Mouse (Mus musculus) liver, embryonic 16.5 days (tissue): ENCODE measurements around the gene Fbxw4. TPM values are rescaled to one million over a fixed set of nuclear protein-coding genes. Genes with fewer than 3 reads are reported as not detected.

Experiments used
- ATAC-seq: fragments of 200-750 bp; cut with Nextera tagmentation; 2 replicates; pipeline ENCODE4 v1.8.0; 2017; ENCODE audit warnings: low read depth, mild to moderate bottlenecking, moderate number of reproducible peaks, moderate library complexity
- H3K27ac ChIP-seq: fragments of 300-500 bp; sonication (generic); 2 replicates; pipeline ENCODE4 v1.5.1; 2014; ENCODE audit warnings: mild to moderate bottlenecking, low read length
- H3K27me3 ChIP-seq: fragments of 300-500 bp; sonication (generic); 2 replicates; pipeline ENCODE4 v1.6.1; 2014; ENCODE audit warnings: low read depth, low read length, mixed read lengths; ENCODE audit not compliant: control insufficient read depth, insufficient read depth
- H3K36me3 ChIP-seq: fragments of 300-500 bp; sonication (generic); 2 replicates; pipeline ENCODE4 v1.6.1; 2014; ENCODE audit warnings: mild to moderate bottlenecking; ENCODE audit not compliant: control insufficient read depth, insufficient read depth
- H3K4me1 ChIP-seq: fragments of 300-500 bp; sonication (generic); 2 replicates; pipeline ENCODE4 v1.6.1; 2014; ENCODE audit warnings: low read depth, low read length, mixed read lengths; ENCODE audit not compliant: control insufficient read depth
- H3K4me2 ChIP-seq: fragments of 300-500 bp; sonication (generic); 2 replicates; pipeline ENCODE4 v1.6.1; 2014; ENCODE audit warnings: low read depth, low read length, mixed read lengths
- H3K4me3 ChIP-seq: fragments of 300-500 bp; sonication (generic); 2 replicates; pipeline ENCODE4 v1.5.1; 2014; ENCODE audit warnings: low read depth, mild to moderate bottlenecking, low read length
- H3K9ac ChIP-seq: fragments of 300-500 bp; sonication (generic); 2 replicates; pipeline ENCODE4 v1.6.1; 2014; ENCODE audit warnings: low read depth, low read length
- H3K9me3 ChIP-seq: fragments of 300-500 bp; sonication (generic); replicated peaks from 2 replicates; pipeline ENCODE4 v1.6.1; 2016; ENCODE audit warnings: low read length; ENCODE audit not compliant: control insufficient read depth
- WGBS: fragments of 180-500 bp; shearing (Covaris S2); extraction: QIAGEN DNeasy Blood & Tissue Kit; methylation state at CpG from one replicate; pipeline ENCODE4 v1.1.7; 2014; ENCODE audit not compliant: insufficient replicate concordance; 5-methylcytosine and 5-hydroxymethylcytosine counted together
- polyA plus RNA-seq: library from polyadenylated mRNA; unstranded; fragments of >200 nt; fragmentation: Nextera tagmentation; extraction: Ambion mirVana; gene quantifications from 2 replicates; pipeline ENCODE4 v1.2.1, GENCODE M21; 2015

Fbxw4 gene
- polyA plus RNA-seq, 1 experiment from 2014 or later = 2.5 TPM

GRCm38 (mm10) chr19:45573861-45574267 lies 86.2 kb downstream of the Fbxw4 start:
- Histone ChIP-seq H3K9me3 (no peaks in the 10 kb centered on the region), H3K4me3 (no peak overlapping the region), H3K4me1 (peaks cover 39% of the 10 kb centered on the region), H3K36me3 (no peaks in the 10 kb centered on the region), H3K27ac (no peak overlapping the region), H3K27me3 (no peaks in the 10 kb centered on the region), H3K9ac (no peak overlapping the region), H3K4me2 (no peak overlapping the region)
- 16% methylated on average over 6 of the region's 6 CpGs for whole genome bisulfite sequencing
- ATAC-seq = peak; percentile 58

GRCm38 (mm10) chr19:45573033-45573432 lies 87.1 kb downstream of the Fbxw4 start:
- peak; percentile 44 for ATAC-seq
- WGBS = 35% methylated on average over 6 of the region's 6 CpGs
- Histone ChIP-seq H3K27me3 (no peaks in the 10 kb centered on the region), H3K9ac (no peak overlapping the region), H3K36me3 (no peaks in the 10 kb centered on the region), H3K4me2 (no peak overlapping the region), H3K9me3 (no peaks in the 10 kb centered on the region), H3K4me3 (no peak overlapping the region), H3K27ac (no peak overlapping the region), H3K4me1 (peaks cover 39% of the 10 kb centered on the region)

- Histone ChIP-seq H3K4me3 (no peak overlapping the region), H3K9ac (no peak overlapping the region), H3K27ac (no peak overlapping the region), H3K4me1 (no peaks in the 10 kb centered on the region), H3K4me2 (no peak overlapping the region), H3K27me3 (no peaks in the 10 kb centered on the region), H3K36me3 (no peaks in the 10 kb centered on the region), H3K9me3 (no peaks in the 10 kb centered on the region)
- 80% methylated on average over 14 of the region's 14 CpGs for WGBS
- no peak for ATAC-seq
Measured at GRCm38 (mm10) chr19:45567367-45567766, 92.7 kb downstream of the Fbxw4 start.

GRCm38 (mm10) chr19:45565925-45566715 lies 94.0 kb downstream of the Fbxw4 start:
- no peaks in the 10 kb centered on the region for H3K36me3 ChIP-seq
- H3K27ac ChIP-seq = no peak overlapping the region
- no peaks in the 10 kb centered on the region for H3K9me3 ChIP-seq
- no peak overlapping the region for H3K4me3 ChIP-seq
- H3K4me1 ChIP-seq = no peaks in the 10 kb centered on the region
- 71% methylated on average over 15 of the region's 15 CpGs for WGBS
- no peaks in the 10 kb centered on the region for H3K27me3 ChIP-seq
- no peak overlapping the region for H3K4me2 ChIP-seq
- no peak overlapping the region for H3K9ac ChIP-seq
- no peak for ATAC-seq

GRCm38 (mm10) chr19:45560153-45560890 lies 99.8 kb downstream of the Fbxw4 start, which contains the start of the genes Poll and Gm17018:
Poll (minus strand) TSS chr19:45560531.
Gm17018 (plus strand) TSS chr19:45560615.
- no peaks in the 10 kb centered on the region for H3K27me3 ChIP-seq
- H3K9me3 ChIP-seq = no peaks in the 10 kb centered on the region
- H3K4me2 ChIP-seq = peak within 1 kb of the TSS; percentile 95
- peak; percentile 75 for ATAC-seq
- H3K27ac ChIP-seq = peak within 1 kb of the TSS; percentile 57
- no peaks in the 10 kb centered on the region for H3K36me3 ChIP-seq
- 0% methylated on average over 33 of the region's 35 CpGs for WGBS
- H3K4me3 ChIP-seq = peak within 1 kb of the TSS; percentile 81
- peaks cover 14% of the 10 kb centered on the region for H3K4me1 ChIP-seq
- H3K9ac ChIP-seq = peak within 1 kb of the TSS; percentile 75

- Histone ChIP-seq H3K27me3 (no peaks in the 10 kb centered on the region), H3K9ac (no peak overlapping the region), H3K27ac (no peak overlapping the region), H3K4me1 (peaks cover 7% of the 10 kb centered on the region), H3K4me3 (no peak overlapping the region), H3K36me3 (peaks cover 2% of the 10 kb centered on the region; the same call in 1 of the 2 replicates), H3K9me3 (no peaks in the 10 kb centered on the region), H3K4me2 (no peak overlapping the region)
- 88% methylated on average over 11 of the region's 11 CpGs for WGBS
- ATAC-seq = no peak
Measured at GRCm38 (mm10) chr19:45554136-45554535, 106.0 kb downstream of the Fbxw4 start.

GRCm38 (mm10) chr19:45552187-45552586 lies 107.9 kb downstream of the Fbxw4 start:
- no peak for ATAC-seq

GRCm38 (mm10) chr19:45549948-45550347 lies 110.2 kb downstream of the Fbxw4 start:
- Histone ChIP-seq H3K9ac (no peak overlapping the region), H3K27ac (no peak overlapping the region), H3K36me3 (peaks cover 2% of the 10 kb centered on the region; the same call in 1 of the 2 replicates), H3K4me2 (no peak overlapping the region), H3K9me3 (no peaks in the 10 kb centered on the region), H3K4me1 (peaks cover 23% of the 10 kb centered on the region), H3K27me3 (peaks cover 2% of the 10 kb centered on the region; the same call in 1 of the 2 replicates), H3K4me3 (no peak overlapping the region)
- no peak for ATAC-seq
- 53% methylated on average over 4 of the region's 4 CpGs for WGBS

More at GRCm38 (mm10) chr19:45552187-45552586, 107.9 kb downstream of the Fbxw4 start:
- no peak overlapping the region for H3K4me3 ChIP-seq
- H3K36me3 ChIP-seq = peaks cover 2% of the 10 kb centered on the region; the same call in 1 of the 2 replicates
- no peak overlapping the region for H3K9ac ChIP-seq
- peaks cover 23% of the 10 kb centered on the region for H3K4me1 ChIP-seq
- 36% methylated on average over 6 of the region's 6 CpGs for WGBS
- H3K9me3 ChIP-seq = no peaks in the 10 kb centered on the region
- no peak overlapping the region for H3K27ac ChIP-seq
- no peak overlapping the region for H3K4me2 ChIP-seq
- no peaks in the 10 kb centered on the region for H3K27me3 ChIP-seq
